Mouse (Mus musculus): Measurements from ENCODE around the gene Asah2. TPM values are rescaled to one million over a fixed set of nuclear protein-coding genes. Genes with fewer than 3 reads are reported as not detected.
A peak's percentile ranks its signal among the peaks of the same experiment; 100 is the strongest.

The Asah2 gene
- polyA plus RNA-seq, 1 experiment from 2014 or later: 1.0 TPM

GRCm38 (mm10) chr19:31991057-31991456 lies 117.0 kb downstream of the Asah2 start:
- no peak for ATAC-seq (ENCODE audit: insufficient read depth, low FRiP score, low TSS enrichment)
- Histone ChIP-seq H3K9me3 (ENCODE audit: control insufficient read depth, low read length) (no peaks in the 10 kb centered on the region), H3K4me3 (ENCODE audit: low read depth, low read length) (no peak overlapping the region), H3K27me3 (ENCODE audit: control insufficient read depth, insufficient read depth, low read length) (no peaks in the 10 kb centered on the region), H3K4me1 (ENCODE audit: control insufficient read depth, insufficient read depth, low read length) (no peaks in the 10 kb centered on the region), H3K9ac (ENCODE audit: low read length) (no peak overlapping the region), H3K27ac (ENCODE audit: low read depth, low read length) (no peak overlapping the region), H3K4me2 (ENCODE audit: low read depth) (no peak overlapping the region), H3K36me3 (ENCODE audit: control insufficient read depth, insufficient read depth, low read length) (no peaks in the 10 kb centered on the region)
- DNase-seq (ENCODE audit: low spot score): no peak
- 94% methylated on average over 6 of the region's 6 CpGs for WGBS

DNA sequence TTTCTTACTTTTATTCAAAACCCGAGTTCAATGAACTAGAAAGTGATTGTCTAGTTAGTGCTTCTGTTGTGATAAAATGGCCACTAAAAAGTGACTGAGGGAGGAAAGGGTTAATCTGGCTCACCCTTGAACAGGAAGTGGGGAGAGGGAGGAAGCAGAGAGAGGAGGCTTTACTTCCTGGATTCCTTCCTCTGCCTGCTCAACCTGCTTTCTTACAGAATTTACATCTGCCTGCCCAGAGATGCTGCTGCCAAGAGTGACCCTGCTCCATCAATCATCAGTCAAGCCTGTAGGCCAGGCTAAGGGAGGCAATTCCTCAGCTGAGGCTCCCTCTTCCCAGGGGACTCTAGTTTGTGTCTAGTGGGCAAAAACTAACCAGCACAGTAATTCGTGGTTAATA lies 132.1 kb downstream of the Asah2 start:
- ATAC-seq (ENCODE audit: insufficient read depth, low FRiP score, low TSS enrichment): no peak
- no peak overlapping the region for H3K27ac ChIP-seq (ENCODE audit: low read depth, low read length)
- H3K4me3 ChIP-seq (ENCODE audit: low read depth, low read length): no peak overlapping the region
- no peak for DNase-seq (ENCODE audit: low spot score)
- no peaks in the 10 kb centered on the region for H3K36me3 ChIP-seq (ENCODE audit: control insufficient read depth, insufficient read depth, low read length)
- no peaks in the 10 kb centered on the region for H3K27me3 ChIP-seq (ENCODE audit: control insufficient read depth, insufficient read depth, low read length)
- H3K4me1 ChIP-seq (ENCODE audit: control insufficient read depth, insufficient read depth, low read length): no peaks in the 10 kb centered on the region
- H3K9ac ChIP-seq (ENCODE audit: low read length): no peak overlapping the region
- no peak overlapping the region for H3K4me2 ChIP-seq (ENCODE audit: low read depth)
- WGBS: 79% methylated on average over 2 of the region's 2 CpGs
- no peaks in the 10 kb centered on the region for H3K9me3 ChIP-seq (ENCODE audit: control insufficient read depth, low read length)

DNA sequence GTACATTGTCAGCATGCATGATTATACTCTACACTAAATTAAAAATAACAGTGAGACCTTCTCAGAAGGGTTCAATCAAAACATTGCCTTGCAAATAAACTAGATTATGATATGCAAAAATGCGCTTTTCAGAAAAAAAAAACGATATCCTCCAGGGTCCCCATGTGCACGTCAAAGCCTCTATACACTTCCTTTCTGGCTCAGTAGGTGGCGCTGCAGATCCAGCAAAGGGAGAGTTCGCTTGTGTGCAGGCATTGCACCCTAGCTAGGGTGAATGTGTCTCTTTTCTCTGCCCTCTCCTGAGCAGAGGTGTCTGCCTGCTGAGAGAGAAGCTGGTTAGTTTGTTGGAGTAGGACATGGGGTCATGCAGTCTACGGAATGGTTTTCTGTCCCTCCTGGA lies 136.0 kb downstream of the Asah2 start:
- Histone ChIP-seq H3K9me3 (ENCODE audit: control insufficient read depth, low read length) (no peaks in the 10 kb centered on the region), H3K27me3 (ENCODE audit: control insufficient read depth, insufficient read depth, low read length) (no peaks in the 10 kb centered on the region), H3K9ac (ENCODE audit: low read length) (no peak overlapping the region), H3K4me2 (ENCODE audit: low read depth) (no peak overlapping the region), H3K4me3 (ENCODE audit: low read depth, low read length) (no peak overlapping the region), H3K4me1 (ENCODE audit: control insufficient read depth, insufficient read depth, low read length) (no peaks in the 10 kb centered on the region), H3K27ac (ENCODE audit: low read depth, low read length) (no peak overlapping the region), H3K36me3 (ENCODE audit: control insufficient read depth, insufficient read depth, low read length) (no peaks in the 10 kb centered on the region)
- WGBS: 13% methylated on average over 6 of the region's 6 CpGs
- DNase-seq (ENCODE audit: low spot score): peak; percentile 87
- ATAC-seq (ENCODE audit: insufficient read depth, low FRiP score, low TSS enrichment): peak; percentile 88

- ATAC-seq (ENCODE audit: insufficient read depth, low FRiP score, low TSS enrichment): no peak
- 65% methylated on average over 3 of the region's 3 CpGs for WGBS
- H3K27me3 ChIP-seq (ENCODE audit: control insufficient read depth, insufficient read depth, low read length): no peaks in the 10 kb centered on the region
- no peak overlapping the region for H3K4me2 ChIP-seq (ENCODE audit: low read depth)
- no peak overlapping the region for H3K27ac ChIP-seq (ENCODE audit: low read depth, low read length)
- H3K4me1 ChIP-seq (ENCODE audit: control insufficient read depth, insufficient read depth, low read length): no peaks in the 10 kb centered on the region
- no peaks in the 10 kb centered on the region for H3K36me3 ChIP-seq (ENCODE audit: control insufficient read depth, insufficient read depth, low read length)
- no peak overlapping the region for H3K9ac ChIP-seq (ENCODE audit: low read length)
- H3K4me3 ChIP-seq (ENCODE audit: low read depth, low read length): no peak overlapping the region
- no peak for DNase-seq (ENCODE audit: low spot score)
- no peaks in the 10 kb centered on the region for H3K9me3 ChIP-seq (ENCODE audit: control insufficient read depth, low read length)
Observed at GRCm38 (mm10) chr19:31971405-31971804, 136.6 kb downstream of the Asah2 start.

DNA sequence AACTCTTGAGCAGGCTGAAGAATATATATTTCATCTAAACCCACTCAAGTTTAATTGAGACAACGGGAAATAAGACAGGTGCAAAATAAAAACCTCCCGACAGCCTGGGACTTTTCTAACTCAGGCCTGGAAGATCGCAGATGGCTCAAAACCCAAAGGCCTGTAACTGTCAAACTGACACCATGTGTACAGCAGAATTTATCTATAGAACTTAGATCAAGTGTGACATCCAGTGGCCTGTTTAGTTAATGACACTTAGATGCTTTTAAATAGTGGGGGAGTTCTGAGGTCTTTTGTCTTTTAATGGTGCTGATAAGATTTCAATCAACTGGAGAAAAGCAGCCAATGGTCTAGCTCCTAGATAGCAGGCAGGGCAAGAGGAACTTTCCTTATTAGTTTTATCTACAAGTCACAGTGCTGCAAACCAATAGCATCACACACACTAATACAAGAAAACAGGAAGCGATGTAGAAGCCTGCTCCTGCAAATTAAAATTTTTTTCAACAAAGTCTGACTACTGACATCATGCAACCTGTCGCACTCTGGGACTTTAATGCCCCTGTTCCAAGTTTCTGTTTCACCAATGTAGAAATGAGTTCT lies 140.0 kb downstream of the Asah2 start:
- DNase-seq (ENCODE audit: low spot score): no peak

DNA sequence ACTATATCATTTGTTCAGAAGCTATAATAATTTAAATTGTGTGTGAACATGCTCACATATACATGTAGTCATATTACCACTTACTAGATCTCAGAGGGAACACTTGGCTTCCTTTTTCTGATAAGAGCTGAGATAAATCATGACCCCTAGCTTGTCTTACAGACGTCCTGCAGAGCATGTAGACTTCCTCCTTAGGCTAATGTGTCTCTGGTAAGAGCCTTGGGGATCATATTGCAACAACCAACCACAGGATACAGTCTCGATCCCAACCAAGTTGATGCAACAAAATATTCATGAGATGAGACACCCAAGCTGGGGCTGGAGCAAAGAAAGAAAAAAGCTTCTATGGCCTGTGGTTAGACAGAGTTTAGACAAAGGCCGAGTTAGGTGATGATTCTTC lies 144.9 kb downstream of the Asah2 start:
- no peak overlapping the region for H3K9ac ChIP-seq (ENCODE audit: low read length)
- H3K4me1 ChIP-seq (ENCODE audit: control insufficient read depth, insufficient read depth, low read length): no peaks in the 10 kb centered on the region
- H3K36me3 ChIP-seq (ENCODE audit: control insufficient read depth, insufficient read depth, low read length): no peaks in the 10 kb centered on the region
- no peak overlapping the region for H3K4me2 ChIP-seq (ENCODE audit: low read depth)
- 70% methylated on average over 3 of the region's 3 CpGs for WGBS
- no peak for DNase-seq (ENCODE audit: low spot score)
- no peaks in the 10 kb centered on the region for H3K9me3 ChIP-seq (ENCODE audit: control insufficient read depth, low read length)
- no peak overlapping the region for H3K27ac ChIP-seq (ENCODE audit: low read depth, low read length)
- ATAC-seq (ENCODE audit: insufficient read depth, low FRiP score, low TSS enrichment): no peak
- no peaks in the 10 kb centered on the region for H3K27me3 ChIP-seq (ENCODE audit: control insufficient read depth, insufficient read depth, low read length)
- no peak overlapping the region for H3K4me3 ChIP-seq (ENCODE audit: low read depth, low read length)

More for the DNA sequence above, 140.0 kb downstream of the Asah2 start:
- no peak overlapping the region for H3K4me3 ChIP-seq (ENCODE audit: low read depth, low read length)
- no peaks in the 10 kb centered on the region for H3K36me3 ChIP-seq (ENCODE audit: control insufficient read depth, insufficient read depth, low read length)
- no peak overlapping the region for H3K27ac ChIP-seq (ENCODE audit: low read depth, low read length)
- no peaks in the 10 kb centered on the region for H3K9me3 ChIP-seq (ENCODE audit: control insufficient read depth, low read length)
- H3K4me2 ChIP-seq (ENCODE audit: low read depth): no peak overlapping the region
- ATAC-seq (ENCODE audit: insufficient read depth, low FRiP score, low TSS enrichment): no peak
- 78% methylated on average over 5 of the region's 5 CpGs for WGBS
- no peaks in the 10 kb centered on the region for H3K4me1 ChIP-seq (ENCODE audit: control insufficient read depth, insufficient read depth, low read length)
- H3K27me3 ChIP-seq (ENCODE audit: control insufficient read depth, insufficient read depth, low read length): no peaks in the 10 kb centered on the region
- H3K9ac ChIP-seq (ENCODE audit: low read length): no peak overlapping the region

- Histone ChIP-seq H3K9me3 (ENCODE audit: control insufficient read depth, low read length) (no peaks in the 10 kb centered on the region), H3K4me2 (ENCODE audit: low read depth) (no peak overlapping the region), H3K36me3 (ENCODE audit: control insufficient read depth, insufficient read depth, low read length) (no peaks in the 10 kb centered on the region), H3K4me1 (ENCODE audit: control insufficient read depth, insufficient read depth, low read length) (no peaks in the 10 kb centered on the region), H3K27ac (ENCODE audit: low read depth, low read length) (no peak overlapping the region), H3K27me3 (ENCODE audit: control insufficient read depth, insufficient read depth, low read length) (no peaks in the 10 kb centered on the region), H3K9ac (ENCODE audit: low read length) (no peak overlapping the region), H3K4me3 (ENCODE audit: low read depth, low read length) (no peak overlapping the region)
- 96% methylated on average over 2 of the region's 2 CpGs for WGBS
- ATAC-seq (ENCODE audit: insufficient read depth, low FRiP score, low TSS enrichment): no peak
- no peak for DNase-seq (ENCODE audit: low spot score)
Observed at GRCm38 (mm10) chr19:31960434-31960833, 147.6 kb downstream of the Asah2 start.

GRCm38 (mm10) chr19:31956359-31956758 lies 151.7 kb downstream of the Asah2 start:
- no peak overlapping the region for H3K9ac ChIP-seq (ENCODE audit: low read length)
- no peak overlapping the region for H3K27ac ChIP-seq (ENCODE audit: low read depth, low read length)
- 84% methylated on average over 2 of the region's 2 CpGs for WGBS
- H3K36me3 ChIP-seq (ENCODE audit: control insufficient read depth, insufficient read depth, low read length): no peaks in the 10 kb centered on the region
- DNase-seq (ENCODE audit: low spot score) (no peak), ATAC-seq (ENCODE audit: insufficient read depth, low FRiP score, low TSS enrichment) (no peak)
- no peaks in the 10 kb centered on the region for H3K27me3 ChIP-seq (ENCODE audit: control insufficient read depth, insufficient read depth, low read length)
- no peak overlapping the region for H3K4me3 ChIP-seq (ENCODE audit: low read depth, low read length)
- H3K4me1 ChIP-seq (ENCODE audit: control insufficient read depth, insufficient read depth, low read length): no peaks in the 10 kb centered on the region
- no peaks in the 10 kb centered on the region for H3K9me3 ChIP-seq (ENCODE audit: control insufficient read depth, low read length)
- no peak overlapping the region for H3K4me2 ChIP-seq (ENCODE audit: low read depth)

GRCm38 (mm10) chr19:31954696-31955095 lies 153.3 kb downstream of the Asah2 start:
- Histone ChIP-seq H3K27me3 (ENCODE audit: control insufficient read depth, insufficient read depth, low read length) (no peaks in the 10 kb centered on the region), H3K4me1 (ENCODE audit: control insufficient read depth, insufficient read depth, low read length) (no peaks in the 10 kb centered on the region), H3K27ac (ENCODE audit: low read depth, low read length) (no peak overlapping the region), H3K4me2 (ENCODE audit: low read depth) (no peak overlapping the region), H3K4me3 (ENCODE audit: low read depth, low read length) (no peak overlapping the region), H3K9me3 (ENCODE audit: control insufficient read depth, low read length) (no peaks in the 10 kb centered on the region), H3K36me3 (ENCODE audit: control insufficient read depth, insufficient read depth, low read length) (no peaks in the 10 kb centered on the region), H3K9ac (ENCODE audit: low read length) (no peak overlapping the region)
- WGBS: 89% methylated on average over 4 of the region's 4 CpGs
- no peak for ATAC-seq (ENCODE audit: insufficient read depth, low FRiP score, low TSS enrichment)
- DNase-seq (ENCODE audit: low spot score): no peak
